Mouse (Mus musculus) liver, adult 2 months (tissue): ENCODE measurements around the gene Gnai2.

Experiments used
- CTCF ChIP-seq: fragments of 200-500 bp; IDR thresholded peaks from 2 replicates; pipeline ENCODE4 v1.5.1; 2011; ENCODE audit warnings: low read depth, low read length, control low read depth
- POLR2A ChIP-seq: fragments of 200-500 bp; IDR thresholded peaks from 2 replicates; pipeline ENCODE4 v1.6.1; 2011; ENCODE audit warnings: low read length, control low read depth; ENCODE audit not compliant: insufficient read depth; ENCODE audit errors: extremely low read depth

DNA sequence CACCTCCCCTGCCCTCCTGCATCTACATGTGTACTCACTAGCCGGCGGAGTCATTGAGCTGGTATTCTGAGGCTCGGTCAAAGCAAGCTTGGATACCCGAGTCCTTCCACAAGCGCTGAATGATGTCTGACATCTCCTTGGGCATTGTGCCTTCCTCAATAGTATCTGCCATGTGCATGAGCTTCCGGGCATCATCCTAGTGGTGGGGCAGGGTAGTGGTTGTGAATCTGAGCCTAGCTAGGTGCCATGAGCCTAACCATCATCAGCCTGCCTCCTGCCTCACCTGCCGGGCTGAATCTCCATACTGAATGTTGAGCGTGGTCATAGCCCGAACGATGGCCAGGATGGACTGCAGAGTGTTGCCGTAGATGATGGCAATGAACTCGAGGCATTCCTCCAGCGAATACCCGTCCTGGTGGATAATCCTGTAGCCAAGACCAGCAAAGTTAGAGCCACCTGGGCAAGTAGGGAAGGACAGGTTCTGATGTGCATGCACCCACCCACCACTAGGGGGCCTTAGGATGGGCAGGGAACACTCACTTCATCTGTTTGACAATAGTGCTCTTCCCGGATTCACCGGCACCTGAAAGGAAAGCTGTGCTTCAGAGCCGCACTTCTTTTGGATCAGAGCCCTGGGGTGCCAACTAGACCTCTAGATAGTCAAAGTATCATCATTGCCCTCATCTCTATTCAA is 42.1 kb upstream of the Gnai2 start:
- peak; percentile 87 for TF ChIP-seq CTCF
- no peak for TF ChIP-seq POLR2A
